Mouse (Mus musculus) hindbrain, embryonic 11.5 days (tissue): ENCODE measurements at regions not wholly inside any gene's neighbourhood (a gene's known extent, or its start where the extent isn't known, plus 50 kb on each side); places are given as distances from the start of the nearest gene placed in this dataset.

Experiments used
- ATAC-seq: fragments of 200-750 bp; cut with Nextera tagmentation; 2 replicates; pipeline ENCODE4 v1.8.0; 2017; ENCODE audit warnings: mild to moderate bottlenecking, moderate TSS enrichment, moderate library complexity; ENCODE audit not compliant: low FRiP score
- DNase-seq: peaks from one replicate; pipeline ENCODE4 v3.0.0-alpha.2; 2015; ENCODE audit warnings: low spot score
- H3K27ac ChIP-seq: fragments of 300-500 bp; sonication (generic); 2 replicates; pipeline ENCODE4 v1.5.1; 2014; ENCODE audit warnings: mild to moderate bottlenecking, low read depth, low read length
- H3K27me3 ChIP-seq: fragments of 300-500 bp; sonication (generic); 2 replicates; pipeline ENCODE4 v1.6.1; 2014; ENCODE audit warnings: mild to moderate bottlenecking, low read length, moderate library complexity, mixed read lengths; ENCODE audit not compliant: control insufficient read depth, insufficient read depth
- H3K36me3 ChIP-seq: fragments of 300-500 bp; sonication (generic); 2 replicates; pipeline ENCODE4 v1.6.1; 2014; ENCODE audit warnings: mild to moderate bottlenecking, low read length, moderate library complexity, mixed read lengths; ENCODE audit not compliant: control insufficient read depth, insufficient read depth
- H3K4me1 ChIP-seq: fragments of 300-500 bp; sonication (generic); replicated peaks from 2 replicates; pipeline ENCODE4 v1.6.1; 2014; ENCODE audit warnings: low read length, mixed read lengths; ENCODE audit not compliant: control insufficient read depth, insufficient read depth
- H3K4me2 ChIP-seq: fragments of 300-500 bp; sonication (generic); replicated peaks from 2 replicates; pipeline ENCODE4 v1.6.1; 2014; ENCODE audit warnings: mild to moderate bottlenecking, low read depth, low read length
- H3K4me3 ChIP-seq: fragments of 300-500 bp; sonication (generic); 2 replicates; pipeline ENCODE4 v1.5.1; 2014; ENCODE audit warnings: low read depth, low read length
- H3K9ac ChIP-seq: fragments of 300-500 bp; sonication (generic); 2 replicates; pipeline ENCODE4 v1.6.1; 2014; ENCODE audit warnings: low read depth, low read length
- H3K9me3 ChIP-seq: fragments of 300-500 bp; sonication (generic); 2 replicates; pipeline ENCODE4 v1.6.1; 2016; ENCODE audit warnings: low read length; ENCODE audit not compliant: control insufficient read depth
- WGBS: fragments of 180-500 bp; shearing (Covaris S2); extraction: QIAGEN DNeasy Blood & Tissue Kit; methylation state at CpG from one replicate; pipeline ENCODE4 v1.1.7; 2014; 5-methylcytosine and 5-hydroxymethylcytosine counted together

DNA sequence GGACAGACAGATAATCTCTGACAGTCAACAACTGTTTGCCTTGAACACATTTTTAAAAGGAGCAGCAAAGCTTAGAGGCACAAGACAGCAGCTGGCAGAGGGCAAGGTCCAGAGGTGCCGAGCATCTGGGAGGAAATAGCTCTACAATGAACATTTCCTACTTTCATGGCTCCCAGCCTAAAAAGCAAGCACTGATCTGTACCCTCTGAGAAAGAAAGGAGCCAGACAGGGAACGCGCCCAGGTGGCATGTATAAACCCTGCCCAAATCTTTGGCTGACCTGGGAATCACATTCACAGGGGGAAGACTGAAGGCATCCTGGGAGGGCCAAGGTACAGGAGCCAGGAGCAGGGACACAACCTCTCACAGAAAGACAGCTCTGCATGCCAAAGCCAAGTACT lies 371.2 kb upstream of the Tbx3 start:
- Histone ChIP-seq H3K4me2 (no peak overlapping the region), H3K36me3 (no peaks in the 10 kb centered on the region), H3K27me3 (no peaks in the 10 kb centered on the region), H3K9me3 (no peaks in the 10 kb centered on the region), H3K4me3 (no peak overlapping the region), H3K4me1 (no peaks in the 10 kb centered on the region), H3K27ac (no peak overlapping the region), H3K9ac (no peak overlapping the region)
- ATAC-seq = no peak
- 89% methylated on average over 3 of the region's 3 CpGs for WGBS
- DNase-seq = no peak

DNA sequence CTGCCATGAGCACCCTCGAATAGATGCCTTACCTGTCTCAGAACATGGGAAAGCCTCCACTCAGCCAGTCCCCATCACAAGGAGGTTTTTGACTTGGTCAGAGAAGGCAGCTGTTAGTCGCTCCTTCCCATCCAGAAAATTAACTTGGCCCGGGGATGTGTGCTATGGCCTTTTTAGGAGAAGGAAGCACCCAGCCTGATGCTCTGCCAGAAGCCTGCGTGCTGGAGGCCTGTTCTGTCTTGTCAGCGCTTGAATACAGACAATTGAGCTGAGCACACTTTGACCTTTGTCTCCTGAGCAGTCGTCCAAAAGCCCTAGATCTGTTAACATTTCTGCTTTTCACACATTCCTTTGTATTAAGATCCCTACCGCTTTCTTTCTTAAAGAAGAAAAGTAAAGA lies 370.4 kb upstream of the Tbx3 start:
- H3K9me3 ChIP-seq = no peaks in the 10 kb centered on the region
- DNase-seq (peak; percentile 10), ATAC-seq (no peak)
- 23% methylated on average over 7 of the region's 7 CpGs for WGBS
- no peak overlapping the region for H3K9ac ChIP-seq
- no peak overlapping the region for H3K4me2 ChIP-seq
- no peaks in the 10 kb centered on the region for H3K27me3 ChIP-seq
- no peak overlapping the region for H3K27ac ChIP-seq
- H3K4me1 ChIP-seq = no peaks in the 10 kb centered on the region
- no peak overlapping the region for H3K4me3 ChIP-seq
- H3K36me3 ChIP-seq = no peaks in the 10 kb centered on the region

DNA sequence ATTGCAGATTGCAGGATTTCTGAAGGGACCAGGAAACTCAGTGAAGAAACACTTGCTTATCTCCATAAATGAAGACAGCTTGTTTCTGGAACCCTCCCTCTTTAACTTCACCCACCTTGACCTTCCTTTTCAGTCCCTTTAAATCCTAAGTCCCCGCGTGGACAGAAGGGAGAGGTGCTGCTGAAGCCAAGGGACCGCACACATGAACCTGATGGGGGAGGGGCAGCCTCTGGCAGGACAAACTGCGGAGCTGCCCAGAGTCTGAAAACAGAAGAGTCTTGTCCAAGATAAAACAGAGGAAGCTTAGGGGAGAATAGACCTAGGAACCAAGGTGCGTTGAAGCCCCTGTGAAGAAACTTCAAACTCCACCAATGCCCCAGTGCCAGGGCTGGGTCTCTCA lies 368.9 kb upstream of the Tbx3 start:
- no peak for ATAC-seq
- Histone ChIP-seq H3K36me3 (no peaks in the 10 kb centered on the region), H3K27me3 (no peaks in the 10 kb centered on the region), H3K4me2 (no peak overlapping the region), H3K9ac (no peak overlapping the region), H3K4me1 (no peaks in the 10 kb centered on the region), H3K9me3 (no peaks in the 10 kb centered on the region), H3K4me3 (no peak overlapping the region), H3K27ac (no peak overlapping the region)
- peak; percentile 28 for DNase-seq
- 39% methylated on average over 5 of the region's 5 CpGs for WGBS

DNA sequence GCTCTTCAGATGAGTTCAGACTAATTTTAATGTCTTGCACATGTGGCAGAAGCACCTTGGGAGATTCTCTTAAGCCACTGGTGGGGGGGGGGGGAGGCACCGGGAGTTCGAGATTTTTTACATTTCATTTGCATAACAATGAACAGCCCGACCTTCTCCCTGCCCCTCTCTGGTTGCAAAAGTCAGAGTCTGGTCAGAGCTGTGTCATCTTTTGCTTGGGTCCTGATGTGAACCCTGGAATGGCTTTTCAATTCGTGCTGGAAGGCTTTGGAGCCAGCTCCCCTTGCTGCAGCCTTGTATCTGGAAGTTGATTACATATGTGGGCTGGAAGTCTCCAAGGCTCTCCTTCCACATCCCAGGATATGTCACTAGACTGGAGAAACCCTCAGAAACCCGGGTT lies 365.7 kb upstream of the Tbx3 start:
- no peak overlapping the region for H3K27ac ChIP-seq
- no peak for DNase-seq
- H3K36me3 ChIP-seq = no peaks in the 10 kb centered on the region
- no peaks in the 10 kb centered on the region for H3K9me3 ChIP-seq
- ATAC-seq = no peak
- H3K27me3 ChIP-seq = no peaks in the 10 kb centered on the region
- H3K4me3 ChIP-seq = no peak overlapping the region
- H3K4me2 ChIP-seq = no peak overlapping the region
- H3K9ac ChIP-seq = no peak overlapping the region
- WGBS = 16% methylated on average over 5 of the region's 5 CpGs
- no peaks in the 10 kb centered on the region for H3K4me1 ChIP-seq

DNA sequence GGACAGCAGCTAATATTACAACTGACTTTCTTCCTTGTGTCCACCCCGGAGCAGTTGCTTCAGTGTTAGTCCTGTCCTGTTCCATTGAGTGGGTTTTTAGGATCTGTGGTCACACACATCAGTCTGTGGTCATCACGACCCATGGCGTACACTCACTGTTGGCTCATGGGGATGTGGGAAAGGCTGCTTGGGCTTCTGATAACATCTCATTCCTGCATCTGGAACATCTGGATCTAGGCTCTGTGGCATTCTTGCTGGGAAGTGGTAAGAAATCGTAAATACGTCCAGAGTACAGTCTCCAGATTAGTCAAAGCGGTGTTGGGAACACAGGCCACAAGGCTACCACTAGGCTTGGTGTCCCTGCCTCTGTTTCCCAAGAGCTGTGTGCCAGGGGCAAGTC lies 362.7 kb upstream of the Tbx3 start:
- Histone ChIP-seq H3K27ac (no peak overlapping the region), H3K9me3 (no peaks in the 10 kb centered on the region), H3K4me2 (no peak overlapping the region), H3K36me3 (no peaks in the 10 kb centered on the region), H3K27me3 (no peaks in the 10 kb centered on the region), H3K9ac (no peak overlapping the region), H3K4me3 (no peak overlapping the region), H3K4me1 (no peaks in the 10 kb centered on the region)
- 94% methylated on average over 6 of the region's 6 CpGs for WGBS
- ATAC-seq = no peak
- DNase-seq = no peak

DNA sequence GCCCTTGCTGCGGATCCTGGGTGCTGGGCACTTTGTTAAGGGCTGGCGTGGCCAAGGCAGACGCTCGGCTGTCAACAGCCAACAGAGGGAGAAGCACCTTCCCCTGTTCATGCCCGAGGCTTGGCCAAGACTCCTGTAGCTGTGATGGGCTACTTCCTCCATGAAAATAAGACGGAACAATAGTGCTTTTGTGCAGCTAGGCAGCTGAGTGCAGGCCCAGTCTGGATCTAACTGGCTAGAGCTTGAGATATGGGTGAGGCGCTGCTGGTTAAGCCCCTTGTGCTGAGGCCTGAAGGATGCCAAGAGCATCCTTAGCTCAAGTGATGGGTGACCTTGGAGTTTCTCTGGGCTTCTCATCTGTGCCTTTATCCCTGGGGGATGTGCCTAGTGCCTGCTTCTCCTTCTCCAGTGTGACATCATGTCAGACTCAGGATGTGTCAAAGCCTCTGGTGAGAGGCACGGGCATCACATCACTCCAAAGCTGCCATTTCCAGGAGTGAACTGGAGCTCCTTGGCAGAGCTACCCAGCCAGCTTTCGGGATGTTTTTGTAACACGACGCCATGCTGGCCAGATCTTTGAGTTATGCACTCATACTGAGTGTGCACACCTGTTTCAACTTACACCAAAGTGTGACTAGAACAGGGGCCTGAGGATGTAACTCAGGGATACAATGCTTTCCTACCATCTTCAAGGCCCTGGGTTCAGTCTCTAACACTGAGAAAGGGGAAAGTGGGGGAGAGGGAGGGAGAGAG lies 360.1 kb upstream of the Tbx3 start:
- no peak for ATAC-seq

DNA sequence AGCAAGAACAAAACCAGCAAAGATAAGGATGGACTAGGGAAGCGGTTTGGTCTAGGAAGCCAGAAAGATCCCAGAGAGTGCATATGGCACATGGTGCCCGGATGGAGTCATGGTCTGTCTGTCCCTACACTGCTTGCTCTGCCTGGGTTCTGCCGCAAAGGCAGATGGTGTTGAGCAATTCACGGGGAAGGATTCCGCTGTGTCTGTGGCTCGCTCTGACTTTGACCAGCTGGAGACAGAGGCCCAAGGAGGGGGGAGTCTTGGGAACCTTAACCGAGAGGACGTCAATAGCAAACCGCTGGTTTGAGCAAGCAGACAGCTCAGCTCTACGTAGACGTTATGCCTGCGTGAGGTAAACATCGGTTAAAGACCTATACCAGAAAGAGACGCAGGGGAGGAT lies 357.7 kb upstream of the Tbx3 start:
- DNase-seq (no peak), ATAC-seq (no peak)
- Histone ChIP-seq H3K9ac (no peak overlapping the region), H3K4me3 (no peak overlapping the region), H3K4me2 (no peak overlapping the region), H3K36me3 (no peaks in the 10 kb centered on the region), H3K27me3 (no peaks in the 10 kb centered on the region), H3K27ac (no peak overlapping the region), H3K9me3 (no peaks in the 10 kb centered on the region), H3K4me1 (no peaks in the 10 kb centered on the region)
- 82% methylated on average over 14 of the region's 14 CpGs for WGBS

More for the DNA sequence above, 360.1 kb upstream of the Tbx3 start:
- WGBS = 58% methylated on average over 11 of the region's 11 CpGs
- Histone ChIP-seq H3K27ac (no peak overlapping the region), H3K4me3 (no peak overlapping the region), H3K27me3 (no peaks in the 10 kb centered on the region), H3K9ac (no peak overlapping the region), H3K4me1 (no peaks in the 10 kb centered on the region), H3K36me3 (no peaks in the 10 kb centered on the region), H3K4me2 (no peak overlapping the region), H3K9me3 (no peaks in the 10 kb centered on the region)
- DNase-seq = peak; percentile 18

DNA sequence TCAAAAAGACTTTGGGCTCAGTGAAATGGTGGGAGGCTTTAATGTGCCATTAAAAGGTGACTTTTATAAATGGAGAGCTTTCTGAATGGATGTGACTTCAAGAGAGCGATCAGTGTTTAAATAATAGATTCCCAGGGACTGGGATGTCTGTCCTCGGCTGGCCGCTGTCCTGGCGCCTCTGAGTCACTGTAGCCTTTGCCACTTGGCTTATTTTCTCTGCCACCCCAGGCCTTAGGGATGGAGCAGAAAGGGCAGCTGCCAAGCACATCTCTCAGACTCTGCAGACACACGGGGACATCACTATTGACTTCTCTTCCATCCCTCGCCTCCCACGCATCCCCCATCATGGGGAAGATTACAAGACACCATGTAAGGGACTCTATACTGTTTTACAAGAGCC lies 355.3 kb upstream of the Tbx3 start:
- Histone ChIP-seq H3K4me1 (no peaks in the 10 kb centered on the region), H3K9ac (no peak overlapping the region), H3K4me2 (no peak overlapping the region), H3K9me3 (no peaks in the 10 kb centered on the region), H3K27me3 (no peaks in the 10 kb centered on the region), H3K27ac (no peak overlapping the region), H3K4me3 (no peak overlapping the region), H3K36me3 (no peaks in the 10 kb centered on the region)
- no peak for ATAC-seq
- 83% methylated on average over 7 of the region's 7 CpGs for WGBS
- DNase-seq = no peak

DNA sequence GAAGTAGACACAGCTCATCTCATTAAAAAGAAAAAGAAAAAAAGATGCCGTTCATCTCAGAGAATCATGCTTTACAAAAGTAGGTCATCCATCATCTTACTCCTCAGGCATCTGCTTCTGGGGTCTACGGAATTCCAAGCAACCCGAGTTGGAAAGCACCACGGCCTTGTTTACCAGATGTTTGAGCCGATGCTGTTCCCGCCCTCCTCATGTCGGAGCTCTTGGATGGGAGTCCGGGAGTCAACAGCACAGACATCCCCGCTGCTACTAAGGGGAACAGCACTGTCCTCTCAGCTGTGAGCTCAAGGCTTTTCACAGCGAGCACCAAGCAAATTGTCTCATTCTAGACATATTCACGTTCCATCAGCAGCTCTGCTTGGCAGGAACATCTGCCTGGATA lies 352.9 kb upstream of the Tbx3 start:
- Histone ChIP-seq H3K27ac (no peak overlapping the region), H3K4me3 (no peak overlapping the region), H3K27me3 (no peaks in the 10 kb centered on the region), H3K4me2 (no peak overlapping the region), H3K4me1 (no peaks in the 10 kb centered on the region), H3K9ac (no peak overlapping the region), H3K9me3 (no peaks in the 10 kb centered on the region), H3K36me3 (no peaks in the 10 kb centered on the region)
- ATAC-seq (no peak), DNase-seq (no peak)
- 81% methylated on average over 11 of the region's 11 CpGs for WGBS
